Mouse (Mus musculus): ENCODE results near the gene Vps16. TPM values are rescaled to one million over a fixed set of nuclear protein-coding genes. Genes with fewer than 3 reads are reported as not detected.

Vps16 gene
- total and polyA plus RNA-seq, 3 experiments: 76.7 to 119 (median 113) TPM

DNA sequence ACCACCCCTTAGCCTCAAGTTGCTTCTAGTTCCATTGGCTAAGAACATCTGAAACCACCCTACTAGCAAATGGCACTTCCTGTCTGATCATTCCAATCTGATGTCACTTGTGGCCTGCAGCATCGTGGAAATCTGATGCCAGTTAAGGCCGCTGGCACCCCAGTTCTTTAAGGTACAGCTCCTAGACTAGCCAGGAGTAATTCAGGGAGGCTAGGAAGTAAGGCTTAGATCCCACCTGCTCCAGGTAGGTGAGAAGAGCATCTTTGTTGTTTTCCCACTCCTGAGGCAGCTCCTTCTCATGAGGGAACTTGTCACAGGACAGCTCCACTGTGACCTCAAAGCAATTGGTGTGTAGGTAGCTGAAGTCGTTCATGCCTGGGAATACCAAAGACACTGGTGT is 31.3 kb upstream of the Vps16 start:
- Histone ChIP-seq H3K9me3 (replicated peaks; ENCODE audit: low read length) (no peaks in the 10 kb centered on the region), H3K9ac (ENCODE audit: insufficient read depth, low read depth) (no peak overlapping the region), H3K27ac (ENCODE audit: insufficient read depth, low read depth) (no peak overlapping the region), H3K79me2 (replicated peaks; ENCODE audit: control insufficient read depth, extremely low read depth, insufficient read depth, poor library complexity, severe bottlenecking) (no peaks in the 10 kb centered on the region), H3K4me3 (replicated peaks in 1 of 3; ENCODE audit: low read depth in 2 of 3, low read length in 2 of 3, poor library complexity in 1 of 3) (no peak overlapping the region), H3K4me1 (ENCODE audit: control insufficient read depth in 1 of 2, insufficient read depth in 2 of 2) (peaks cover 0 to 17% of the 10 kb centered on the region in 2 experiments; a peak in 2 of 4 replicates), H3K36me3 (replicated peaks in 1 of 2; ENCODE audit: control insufficient read depth in 1 of 2, insufficient read depth in 1 of 2, low read length in 1 of 2) (no peaks in the 10 kb centered on the region), H3K27me3 (replicated peaks) (no peaks in the 10 kb centered on the region), H3K4me2 (ENCODE audit: insufficient read depth, low read depth, poor library complexity, severe bottlenecking) (no peak overlapping the region)
- TF ChIP-seq MEF2A (IDR thresholded peaks at IDR 0.05; ENCODE audit: borderline replicate concordance, low read depth, low read length): no peak
- no peak for TF ChIP-seq USF2 (conservative IDR thresholded peaks at IDR 0.05; ENCODE audit: low read depth, low read length)
- no peak for TF ChIP-seq POLR2A (IDR thresholded peaks at IDR 0.05; ENCODE audit: low read depth, low read length)
- no peak for TF ChIP-seq ZMIZ1 (IDR thresholded peaks at IDR 0.05; ENCODE audit: low read depth, low read length)
- no peak for TF ChIP-seq CHD2 (IDR thresholded peaks at IDR 0.05; ENCODE audit: low read length)
- TF ChIP-seq USF1 (IDR thresholded peaks at IDR 0.05; ENCODE audit: low read depth, low read length): no peak
- no peak for TF ChIP-seq TBP (conservative IDR thresholded peaks at IDR 0.05; ENCODE audit: low read depth, low read length)
- no peak for TF ChIP-seq ELF1 (IDR thresholded peaks at IDR 0.05; ENCODE audit: low read depth, low read length)
- no peak for TF ChIP-seq SIN3A (IDR thresholded peaks at IDR 0.05; ENCODE audit: low read length)
- no peak for TF ChIP-seq MYC (IDR thresholded peaks at IDR 0.05; ENCODE audit: low read depth, low read length)
- no peak for TF ChIP-seq NELFE (IDR thresholded peaks at IDR 0.05; ENCODE audit: low read depth, low read length)
- no peak for TF ChIP-seq JUND (conservative IDR thresholded peaks at IDR 0.05; ENCODE audit: low read depth, low read length)
- no peak for TF ChIP-seq UBTF (IDR thresholded peaks at IDR 0.05; ENCODE audit: low read depth, low read length)
- TF ChIP-seq GABPA (IDR thresholded peaks at IDR 0.05; ENCODE audit: insufficient replicate concordance, low read depth, low read length): no peak
- TF ChIP-seq ZKSCAN1 (IDR thresholded peaks at IDR 0.05; ENCODE audit: borderline replicate concordance, low read depth, low read length): no peak
- dilution Hi-C loops (cut with MboI; ENCODE audit: extremely low pct_ligation_motif_present, extremely low pct_unique_long_range_greater_than_20kb, low sequenced_read_pairs): no loop called here
- DNase-seq (ENCODE audit: extremely low read depth): no peak
- in situ Hi-C loops (cut with MboI; ENCODE audit: low pct_ligation_motif_present, low pct_unique_long_range_greater_than_20kb, low sequenced_read_pairs): no loop called here

DNA sequence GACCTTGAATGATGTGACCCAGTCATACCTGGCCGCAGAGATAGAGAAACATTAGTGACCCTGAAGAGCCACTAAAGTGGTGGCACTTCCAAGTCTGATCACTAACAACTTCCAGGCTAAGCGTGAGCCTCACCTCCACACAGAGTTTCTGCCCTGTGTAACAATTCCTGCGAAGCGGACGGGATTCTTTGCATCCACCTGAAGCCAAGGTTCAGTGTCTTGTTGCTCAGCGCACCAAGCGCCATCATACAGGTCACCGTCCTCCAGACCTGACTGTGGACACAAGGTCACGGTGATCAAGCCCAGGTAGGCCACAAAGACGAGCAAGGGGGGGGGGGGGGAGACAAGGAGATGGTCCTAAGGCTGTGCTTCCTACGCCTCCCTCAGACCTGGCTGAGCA is 28.4 kb upstream of the Vps16 start:
- H3K36me3 ChIP-seq (replicated peaks in 1 of 2; ENCODE audit: control insufficient read depth in 1 of 2, insufficient read depth in 1 of 2, low read length in 1 of 2): no peaks in the 10 kb centered on the region
- no peak overlapping the region for H3K27ac ChIP-seq (ENCODE audit: insufficient read depth, low read depth)
- H3K4me3 ChIP-seq (replicated peaks in 1 of 3; ENCODE audit: low read depth in 2 of 3, low read length in 2 of 3, poor library complexity in 1 of 3): no peak overlapping the region
- TF ChIP-seq ETS1 (conservative IDR thresholded peaks at IDR 0.05; ENCODE audit: low read depth, low read length) (no peak), BHLHE40 (IDR thresholded peaks at IDR 0.05; ENCODE audit: low read depth, low read length) (no peak), GABPA (IDR thresholded peaks at IDR 0.05; ENCODE audit: insufficient replicate concordance, low read depth, low read length) (no peak), USF2 (conservative IDR thresholded peaks at IDR 0.05; ENCODE audit: low read depth, low read length) (no peak), TBP (conservative IDR thresholded peaks at IDR 0.05; ENCODE audit: low read depth, low read length) (no peak), SMC3 (IDR thresholded peaks at IDR 0.05; ENCODE audit: low read depth, low read length) (no peak), POLR2AphosphoS2 (IDR thresholded peaks at IDR 0.05; ENCODE audit: low read depth, low read length) (no peak), UBTF (IDR thresholded peaks at IDR 0.05; ENCODE audit: low read depth, low read length) (no peak)
- no peak overlapping the region for H3K4me2 ChIP-seq (ENCODE audit: insufficient read depth, low read depth, poor library complexity, severe bottlenecking)
- in situ Hi-C loops (cut with MboI; ENCODE audit: low pct_ligation_motif_present, low pct_unique_long_range_greater_than_20kb, low sequenced_read_pairs) (no loop called here), dilution Hi-C loops (cut with MboI; ENCODE audit: extremely low pct_ligation_motif_present, extremely low pct_unique_long_range_greater_than_20kb, low sequenced_read_pairs) (no loop called here)
- peaks cover 0 to 16% of the 10 kb centered on the region in 2 experiments; a peak in 2 of 4 replicates for H3K4me1 ChIP-seq (ENCODE audit: control insufficient read depth in 1 of 2, insufficient read depth in 2 of 2)
- no peaks in the 10 kb centered on the region for H3K27me3 ChIP-seq (replicated peaks)
- no peak for DNase-seq (ENCODE audit: extremely low read depth)
- no peaks in the 10 kb centered on the region for H3K79me2 ChIP-seq (replicated peaks; ENCODE audit: control insufficient read depth, extremely low read depth, insufficient read depth, poor library complexity, severe bottlenecking)
- H3K9ac ChIP-seq (ENCODE audit: insufficient read depth, low read depth): no peak overlapping the region
- H3K9me3 ChIP-seq (replicated peaks; ENCODE audit: low read length): no peaks in the 10 kb centered on the region
